Mouse (Mus musculus): ENCODE measurements around the gene 6030458C11Rik.

DNA sequence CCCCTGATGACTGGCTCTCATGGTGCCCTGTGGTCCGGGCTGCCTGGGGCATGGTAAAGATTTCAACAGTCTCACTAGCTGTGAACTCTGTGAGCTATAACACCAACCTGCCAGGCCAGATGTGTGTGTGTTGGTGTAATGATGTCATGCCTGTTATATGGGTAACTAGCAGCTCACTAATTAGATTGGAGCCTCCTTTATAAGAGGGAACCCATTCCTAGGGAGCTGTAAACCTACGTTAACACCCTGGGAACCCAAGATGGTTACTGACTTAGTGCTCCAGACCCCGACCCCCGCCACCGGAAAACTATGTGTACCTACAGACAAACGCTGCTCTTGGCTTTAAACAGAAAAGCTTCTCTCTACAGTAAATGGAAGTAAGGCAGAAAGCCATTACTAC, 43.2 kb downstream of the 6030458C11Rik start:
- TF ChIP-seq CTCF (IDR thresholded peaks at IDR 0.05; ENCODE audit: extremely low read depth, insufficient read depth, low read length) (no peak), POLR2A (IDR thresholded peaks at IDR 0.05; ENCODE audit: extremely low read depth, insufficient read depth, low read length) (no peak)

All from cortical plate, adult 2 months (tissue).